Mouse (Mus musculus) spleen, embryonic (tissue): ENCODE data around the gene Rpusd4.

Experiments
- CTCF ChIA-PET: fragments of 350-600 bp; sonication (Branson Sonifier 250); formaldehyde crosslinking; loops from one replicate; lab custom pipeline; 2022; lab: Charles Lee

Rpusd4 gene

GRCm38 (mm10) chr9:35286351-35286750, 18.7 kb downstream of the Rpusd4 start:
- CTCF ChIA-PET, result no interaction called here

DNA sequence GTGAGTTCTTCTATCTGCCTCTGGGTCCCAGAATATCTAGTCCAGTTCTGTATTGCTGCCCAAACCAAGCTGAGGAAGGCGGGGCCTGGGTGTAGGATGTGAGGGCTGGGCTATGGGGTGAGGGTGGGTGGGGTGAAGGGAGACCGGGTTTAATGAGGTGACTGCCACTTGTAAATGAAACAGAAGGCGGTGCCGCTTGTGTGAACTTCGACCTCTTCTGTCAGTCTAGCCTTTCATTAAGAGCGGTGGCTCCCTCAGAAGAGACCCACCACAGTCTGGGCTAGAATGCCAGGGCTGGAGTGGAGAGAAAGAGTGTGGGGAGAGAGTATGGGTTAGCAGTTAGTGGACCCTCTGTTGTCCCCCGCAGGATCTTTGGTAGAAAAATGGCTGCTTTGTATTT, 22.3 kb downstream of the Rpusd4 start:
- CTCF ChIA-PET, result no interaction called here

DNA sequence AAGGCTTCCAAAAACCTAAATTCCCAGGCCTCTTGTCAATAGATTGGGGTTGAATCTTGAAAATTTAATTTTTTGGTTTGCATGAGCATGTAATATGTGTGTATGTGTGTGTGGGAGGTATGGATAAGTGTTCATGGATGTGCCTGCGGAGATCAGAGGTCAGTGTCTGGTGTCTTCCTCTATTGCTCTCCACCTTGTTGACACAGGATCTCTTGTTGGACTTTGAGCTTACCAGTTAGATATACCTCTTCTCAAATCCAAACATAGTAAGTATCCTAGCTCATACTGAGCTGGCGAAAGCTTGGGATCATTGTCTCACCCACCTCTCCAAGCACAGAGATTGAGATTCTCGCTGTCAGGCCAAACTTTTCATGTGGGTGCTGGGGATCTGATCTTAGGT, 22.8 kb downstream of the Rpusd4 start:
- CTCF ChIA-PET, result no interaction called here

DNA sequence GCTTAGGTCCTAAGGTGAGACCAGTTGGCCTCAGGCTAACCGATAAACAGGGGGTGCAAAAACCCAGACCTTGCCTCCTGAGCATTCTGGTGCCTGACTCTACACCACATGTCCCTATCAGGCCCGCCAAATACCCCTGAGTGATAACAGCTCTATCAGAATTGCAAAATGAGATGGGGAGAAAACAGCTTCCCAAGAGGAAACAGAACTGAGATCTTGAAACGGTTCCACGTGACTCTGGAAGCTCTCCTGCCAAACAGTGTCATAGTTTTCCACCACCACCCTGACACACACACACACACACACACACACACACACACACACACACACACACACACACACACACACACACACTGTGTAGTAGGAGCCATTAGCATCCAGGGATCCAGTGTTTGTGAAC, 23.3 kb downstream of the Rpusd4 start:
- CTCF ChIA-PET, result no interaction called here

GRCm38 (mm10) chr9:35293465-35293864, 25.8 kb downstream of the Rpusd4 start:
- CTCF ChIA-PET, result no interaction called here

- CTCF ChIA-PET, result no interaction called here
Observed at GRCm38 (mm10) chr9:35297791-35298190, 30.1 kb downstream of the Rpusd4 start.

DNA sequence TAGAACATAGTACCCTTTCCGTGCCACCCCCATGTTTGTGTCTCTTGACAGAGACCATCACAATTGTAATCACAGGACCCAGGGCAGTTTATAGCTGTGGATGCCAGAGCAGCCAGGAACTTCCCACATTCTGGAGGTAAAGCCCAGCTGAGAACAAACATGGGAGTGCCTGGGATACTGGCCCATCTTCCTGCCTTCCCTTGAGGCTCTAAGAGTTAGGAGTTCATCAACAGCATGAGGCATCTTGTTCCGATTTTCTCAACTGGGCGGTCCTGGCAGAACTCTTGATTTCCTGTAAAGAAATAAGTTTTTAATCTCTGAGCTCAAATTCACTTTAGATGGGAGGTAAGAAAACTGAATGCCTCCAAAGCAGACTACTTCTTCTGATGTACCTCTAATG, 34.5 kb downstream of the Rpusd4 start:
- CTCF ChIA-PET, result no interaction called here

GRCm38 (mm10) chr9:35307461-35307860, 39.8 kb downstream of the Rpusd4 start:
- CTCF ChIA-PET, result no interaction called here

DNA sequence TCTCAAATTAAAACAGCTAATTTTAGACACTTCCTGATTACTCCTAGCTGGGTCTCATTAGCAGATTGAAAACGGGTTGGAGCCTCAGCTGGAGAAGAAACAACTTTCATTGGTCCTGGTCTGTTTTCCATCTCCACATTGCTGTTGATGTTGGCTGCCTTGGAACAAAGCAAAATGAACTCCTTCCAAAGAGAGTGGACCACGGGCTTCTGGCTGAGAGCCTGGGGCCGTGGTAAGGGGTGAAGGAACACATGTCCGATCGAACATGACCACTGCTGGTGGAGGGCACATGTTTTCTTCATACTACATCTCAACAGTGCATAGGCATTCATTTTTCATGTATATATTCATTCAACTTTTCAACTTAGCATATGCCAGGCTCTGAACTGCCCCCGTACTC, 42.7 kb downstream of the Rpusd4 start:
- CTCF ChIA-PET, result no interaction called here

DNA sequence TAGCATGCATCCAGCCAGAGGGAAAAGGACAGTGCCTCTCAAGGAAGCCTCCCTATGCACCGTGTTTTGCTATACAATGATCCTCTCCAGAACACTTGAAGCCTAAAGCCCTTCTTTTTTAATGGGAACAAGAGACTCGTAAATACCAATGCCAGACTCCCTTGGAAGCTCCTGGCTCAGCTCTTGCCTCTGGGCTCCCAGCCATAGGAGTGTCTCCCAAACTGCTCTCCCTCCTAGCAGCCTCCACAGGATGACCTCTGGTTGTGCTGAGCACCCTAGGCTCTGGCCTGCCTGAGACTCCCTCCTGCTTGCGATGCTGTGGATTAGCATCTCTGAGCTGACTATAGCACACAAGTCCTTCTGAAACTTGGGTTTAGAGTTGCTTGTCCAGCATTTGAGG, 44.9 kb downstream of the Rpusd4 start:
- CTCF ChIA-PET, result interaction anchor here (0.5 kb wide), 1 partner anchor 21 kb away, joined by 16 read pairs; no protein-coding TSS in a partner anchor

DNA sequence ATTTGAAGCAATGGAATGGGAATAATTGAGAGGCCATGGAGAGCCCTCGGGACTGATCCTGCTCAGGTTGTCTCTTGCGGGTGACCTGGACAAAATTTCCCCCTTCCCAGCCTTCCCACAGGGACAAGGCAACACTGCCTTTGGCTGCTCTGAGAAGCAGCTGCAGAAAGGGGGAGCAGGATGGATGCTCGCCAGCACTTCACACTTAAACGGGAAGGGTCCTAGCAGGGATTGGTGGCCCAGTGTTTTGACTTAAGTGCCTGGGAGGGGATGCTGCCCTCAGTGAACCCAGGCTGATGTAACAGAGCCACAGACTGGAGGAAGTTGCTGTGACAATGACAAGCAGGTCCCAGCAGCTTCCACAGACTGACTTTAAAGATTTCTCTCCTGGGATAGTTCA, 45.9 kb downstream of the Rpusd4 start:
- CTCF ChIA-PET, result no interaction called here

- CTCF ChIA-PET, result interaction anchor here (0.5 kb wide), 1 partner anchor 174 kb away, joined by 3 read pairs; no protein-coding TSS in a partner anchor
Observed at GRCm38 (mm10) chr9:35314254-35314653, 46.6 kb downstream of the Rpusd4 start.

DNA sequence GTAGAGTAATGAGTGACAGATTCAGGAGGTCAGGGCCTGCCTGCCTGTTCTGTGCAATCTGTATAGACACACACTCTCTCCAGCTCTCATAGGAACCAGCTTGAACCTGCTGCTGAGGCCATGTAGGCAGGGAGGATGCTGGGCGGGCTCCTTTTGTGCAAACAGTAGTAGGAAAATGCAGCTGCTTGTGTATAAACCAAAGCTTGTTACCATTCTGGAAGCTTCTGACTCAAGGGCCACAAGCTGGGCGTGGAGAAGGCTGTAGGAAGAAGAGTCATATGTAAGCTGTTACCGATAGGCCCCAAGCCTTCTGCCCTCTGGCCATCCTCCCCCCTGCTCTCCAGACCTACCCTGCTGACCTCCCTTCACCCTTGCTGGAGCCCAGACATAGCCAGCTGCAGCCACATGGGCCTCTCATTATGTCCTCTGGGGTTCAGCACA, 49.1 kb downstream of the Rpusd4 start:
- CTCF ChIA-PET, result no interaction called here

DNA sequence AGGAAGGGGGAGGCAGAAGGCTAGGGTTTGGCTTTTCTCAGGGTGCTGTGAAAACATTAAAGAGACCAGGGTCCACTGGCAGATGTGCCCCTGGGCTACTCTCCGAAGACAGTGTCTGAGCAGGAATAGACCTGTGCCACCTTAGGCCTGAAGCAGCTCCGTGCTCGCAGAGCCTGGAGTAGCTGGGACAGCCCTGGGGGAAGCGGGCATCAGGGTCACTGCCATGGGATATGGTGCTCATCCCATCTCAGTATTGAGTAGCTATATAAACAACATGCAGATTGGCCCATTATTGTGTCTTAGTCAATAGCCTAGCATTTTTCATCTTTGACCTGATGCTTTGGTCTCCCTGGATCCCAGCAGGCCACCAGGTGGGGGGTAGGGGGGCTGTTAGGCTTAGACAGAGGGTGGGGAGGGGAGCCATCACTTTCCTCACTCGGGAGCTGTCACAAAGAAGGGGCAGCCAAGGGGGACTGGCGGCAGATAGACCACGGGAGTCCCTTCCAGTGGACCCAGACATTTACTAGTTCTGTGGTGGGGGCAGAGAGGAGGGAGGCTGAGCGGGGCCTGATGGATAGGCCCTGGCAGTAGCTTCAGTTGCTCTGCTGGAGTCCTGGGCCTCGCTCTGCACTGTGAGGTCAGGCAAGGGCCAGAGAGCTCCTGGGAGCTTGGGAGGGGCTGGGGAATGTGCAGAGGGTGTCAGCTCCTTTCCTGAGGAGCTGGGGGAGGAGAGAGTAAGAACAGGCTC, 49.7 kb downstream of the Rpusd4 start:
- CTCF ChIA-PET, result no interaction called here

- CTCF ChIA-PET, result no interaction called here
Observed at GRCm38 (mm10) chr9:35318537-35319172, 51.0 kb downstream of the Rpusd4 start.

- CTCF ChIA-PET, result no interaction called here
Observed at GRCm38 (mm10) chr9:35320288-35320687, 52.6 kb downstream of the Rpusd4 start.

- CTCF ChIA-PET, result no interaction called here
Observed at GRCm38 (mm10) chr9:35323974-35324373, 56.3 kb downstream of the Rpusd4 start.

GRCm38 (mm10) chr9:35324571-35324970, 56.9 kb downstream of the Rpusd4 start:
- CTCF ChIA-PET, result no interaction called here

GRCm38 (mm10) chr9:35326644-35327263, 59.1 kb downstream of the Rpusd4 start:
- CTCF ChIA-PET, result no interaction called here
